Comparison of ENCODE assay signal across 8 mouse cellular contexts in the genomic region with DNA sequence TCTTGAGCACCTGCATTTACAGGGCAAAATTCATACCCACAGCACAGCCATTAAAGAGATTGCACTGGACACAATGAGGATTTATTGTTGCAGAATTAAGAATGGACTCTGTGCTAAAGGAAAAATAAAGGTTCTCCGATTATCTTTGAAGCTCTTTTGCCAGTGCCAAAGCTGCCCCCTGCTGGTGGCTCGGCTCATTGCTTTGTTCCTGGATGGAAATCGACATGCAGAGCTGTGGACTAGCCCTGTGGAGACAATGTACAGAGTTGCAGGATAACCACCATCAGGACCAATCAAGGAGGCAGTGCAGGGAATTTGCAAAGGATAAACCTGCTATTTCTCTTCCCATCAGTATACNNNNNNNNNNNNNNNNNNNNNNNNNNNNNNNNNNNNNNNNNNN.
A peak's percentile ranks its signal among the peaks of the same experiment; 100 is the strongest.
DNase-seq lines count a peak whose midpoint lies in the region; ATAC-seq and TF ChIP-seq lines count a peak whose summit lies in the region.
"Had no signal": no experiment of that assay in that cellular context is flagged by ENCODE, and none has a peak within 500 bp of the region (broad histone marks: within the 10 kb centered on the region; RNA-seq: fewer than 3 reads in every experiment).

No protein-coding gene starts in this region.

- no peak for TF ChIP-seq POLR2A in MEL (IDR thresholded peaks at IDR 0.05; ENCODE audit: control insufficient read depth in 1 of 2, insufficient read depth in 1 of 2, low read depth in 1 of 2, low read length in 2 of 2, poor library complexity in 1 of 2)
- TF ChIP-seq POLR2A in bone marrow macrophage, adult 2 months (IDR thresholded peaks at IDR 0.05; ENCODE audit: borderline replicate concordance, low read depth, low read length) = no peak
- no peak for TF ChIP-seq POLR2A in spleen, adult 2 months (IDR thresholded peaks at IDR 0.05; ENCODE audit: low read depth, low read length)

- 8% methylated on average over 3 of the region's 3 CpGs for WGBS in forebrain, embryonic 13.5 days
- WGBS in hindbrain, embryonic 11.5 days = 25% methylated on average over 3 of the region's 3 CpGs
- WGBS in midbrain, embryonic 14.5 days = 6% methylated on average over 3 of the region's 3 CpGs
- 10% methylated on average over 3 of the region's 3 CpGs for WGBS in spleen, adult 2 months

- peak; percentile 1 for DNase-seq in MEL (ENCODE audit: low read depth, low spot score)
- DNase-seq in hindbrain, embryonic 11.5 days (ENCODE audit: low spot score) = peak; percentile 89
- peak; percentile 84 to 90 for DNase-seq in left cerebral cortex, postnatal 10 days (ENCODE audit: extremely low spot score in 1 of 2, low spot score in 2 of 2)
- DNase-seq in midbrain, embryonic 14.5 days = peak; percentile 93
- peak in 1 of 2 experiments; percentile 64 for DNase-seq in spleen, adult 2 months (ENCODE audit: low read depth in 1 of 2, low spot score in 2 of 2)

- TF ChIP-seq EP300 in MEL (IDR thresholded peaks at IDR 0.05; ENCODE audit: low read depth in 1 of 2, low read length in 2 of 2) = no peak

- no peaks in the 10 kb centered on the region for H3K36me3 ChIP-seq in MEL (ENCODE audit: control insufficient read depth in 1 of 2, insufficient read depth in 2 of 2, low read length in 2 of 2)
- H3K36me3 ChIP-seq in forebrain, embryonic 13.5 days (ENCODE audit: poor library complexity, severe bottlenecking) = no peaks in the 10 kb centered on the region
- H3K36me3 ChIP-seq in hindbrain, embryonic 11.5 days (ENCODE audit: control insufficient read depth, insufficient read depth, low read length) = no peaks in the 10 kb centered on the region
- H3K36me3 ChIP-seq in midbrain, embryonic 14.5 days (ENCODE audit: control insufficient read depth, insufficient read depth, low read length) = no peaks in the 10 kb centered on the region
- no peaks in the 10 kb centered on the region for H3K36me3 ChIP-seq in spleen, adult 2 months (ENCODE audit: control insufficient read depth, insufficient read depth, low read length)
- H3K36me3 ChIP-seq: limb, embryonic 12.5 days had no signal

- ATAC-seq in forebrain, embryonic 13.5 days = peak; percentile 51; the same call in 1 of the 2 replicates
- ATAC-seq in hindbrain, embryonic 11.5 days (ENCODE audit: low FRiP score) = no peak
- no peak for ATAC-seq in midbrain, embryonic 14.5 days (ENCODE audit: low FRiP score, low TSS enrichment)

- no peaks in the 10 kb centered on the region for H3K27me3 ChIP-seq in MEL (ENCODE audit: control insufficient read depth in 1 of 2, insufficient read depth in 2 of 2, low read length in 2 of 2)
- H3K27me3 ChIP-seq in forebrain, embryonic 13.5 days = no peaks in the 10 kb centered on the region
- no peaks in the 10 kb centered on the region for H3K27me3 ChIP-seq in hindbrain, embryonic 11.5 days (ENCODE audit: control insufficient read depth, insufficient read depth, low read length)
- H3K27me3 ChIP-seq in midbrain, embryonic 14.5 days (ENCODE audit: control insufficient read depth, insufficient read depth, low read length) = no peaks in the 10 kb centered on the region
- no peaks in the 10 kb centered on the region for H3K27me3 ChIP-seq in spleen, adult 2 months (ENCODE audit: control insufficient read depth, insufficient read depth, low read length)
- H3K27me3 ChIP-seq: limb, embryonic 12.5 days had no signal

- H3K4me1 ChIP-seq in MEL (ENCODE audit: control insufficient read depth in 1 of 2, insufficient read depth in 2 of 2, low read length in 2 of 2) = no peaks in the 10 kb centered on the region
- H3K4me1 ChIP-seq in bone marrow macrophage, adult 2 months (ENCODE audit: control insufficient read depth, insufficient read depth, low read length) = no peaks in the 10 kb centered on the region
- no peaks in the 10 kb centered on the region for H3K4me1 ChIP-seq in forebrain, embryonic 13.5 days
- no peaks in the 10 kb centered on the region for H3K4me1 ChIP-seq in hindbrain, embryonic 11.5 days (replicated peaks; ENCODE audit: control insufficient read depth, insufficient read depth, low read length)
- no peaks in the 10 kb centered on the region for H3K4me1 ChIP-seq in midbrain, embryonic 14.5 days (ENCODE audit: control insufficient read depth, insufficient read depth, low read length)
- H3K4me1 ChIP-seq in spleen, adult 2 months (ENCODE audit: control insufficient read depth, insufficient read depth, insufficient read length) = no peaks in the 10 kb centered on the region
- H3K4me1 ChIP-seq: limb, embryonic 12.5 days had no signal

- peak in 2 of 3 experiments; percentile 22 to 39; a peak in 3 of 6 replicates for TF ChIP-seq CTCF in MEL (IDR thresholded peaks at IDR 0.05 in 2 of 3, conservative IDR thresholded peaks at IDR 0.05 in 1 of 3; ENCODE audit: control insufficient read depth in 1 of 3, insufficient read depth in 1 of 3, low read depth in 2 of 3, low read length in 3 of 3, poor library complexity in 1 of 3, severe bottlenecking in 1 of 3)
- peak; percentile 89; the same call in 1 of the 2 replicates for TF ChIP-seq CTCF in bone marrow macrophage, adult 2 months (IDR thresholded peaks at IDR 0.05; ENCODE audit: low read depth, low read length)
- TF ChIP-seq CTCF in spleen, adult 2 months (IDR thresholded peaks at IDR 0.05; ENCODE audit: extremely low read depth, insufficient read depth, insufficient read length, insufficient replicate concordance) = peak; percentile 81; the same call in 1 of the 2 replicates

- no peak for TF ChIP-seq RAD21 in MEL (IDR thresholded peaks at IDR 0.05; ENCODE audit: low read depth, low read length)

- no peak overlapping the region for H3K27ac ChIP-seq in MEL (ENCODE audit: control insufficient read depth, low read depth, low read length)
- no peak overlapping the region for H3K27ac ChIP-seq in bone marrow macrophage, adult 2 months (ENCODE audit: insufficient read depth, low read depth, low read length)
- no peak overlapping the region for H3K27ac ChIP-seq in forebrain, embryonic 13.5 days
- no peak overlapping the region for H3K27ac ChIP-seq in hindbrain, embryonic 11.5 days (ENCODE audit: low read depth, low read length)
- H3K27ac ChIP-seq in midbrain, embryonic 14.5 days (replicated peaks; ENCODE audit: low read depth, low read length) = no peak overlapping the region
- no peak overlapping the region for H3K27ac ChIP-seq in spleen, adult 2 months (ENCODE audit: insufficient read depth, low read length)
- H3K27ac ChIP-seq: limb, embryonic 12.5 days had no signal

- no peaks in the 10 kb centered on the region for H3K9me3 ChIP-seq in MEL (replicated peaks; ENCODE audit: insufficient read depth, low read length)
- no peaks in the 10 kb centered on the region for H3K9me3 ChIP-seq in forebrain, embryonic 13.5 days (replicated peaks)
- no peaks in the 10 kb centered on the region for H3K9me3 ChIP-seq in hindbrain, embryonic 11.5 days (ENCODE audit: control insufficient read depth, low read length)
- H3K9me3 ChIP-seq in midbrain, embryonic 14.5 days (ENCODE audit: control insufficient read depth, low read length) = no peaks in the 10 kb centered on the region
- H3K9me3 ChIP-seq: limb, embryonic 12.5 days had no signal

- intact Hi-C loops in left cerebral cortex, postnatal 10 days (cut with DNase I) = loop anchor here (5.0 kb wide), 1 partner anchor 334 kb away; no protein-coding TSS in a partner anchor

- H3K4me2 ChIP-seq in forebrain, embryonic 13.5 days = no peak overlapping the region
- no peak overlapping the region for H3K4me2 ChIP-seq in hindbrain, embryonic 11.5 days (replicated peaks; ENCODE audit: low read depth, low read length)
- no peak overlapping the region for H3K4me2 ChIP-seq in midbrain, embryonic 14.5 days (ENCODE audit: low read length)
- H3K4me2 ChIP-seq: limb, embryonic 12.5 days had no signal

- no peak overlapping the region for H3K9ac ChIP-seq in MEL (ENCODE audit: control insufficient read depth, low read depth, low read length, poor library complexity, severe bottlenecking)
- H3K9ac ChIP-seq in forebrain, embryonic 13.5 days = no peak overlapping the region
- H3K9ac ChIP-seq in hindbrain, embryonic 11.5 days (ENCODE audit: low read depth, low read length) = no peak overlapping the region
- no peak overlapping the region for H3K9ac ChIP-seq in midbrain, embryonic 14.5 days (replicated peaks; ENCODE audit: low read length)
- H3K9ac ChIP-seq: limb, embryonic 12.5 days had no signal

- no peak overlapping the region for H3K4me3 ChIP-seq in MEL (ENCODE audit: control insufficient read depth in 1 of 2, insufficient read depth in 1 of 2, low read depth in 2 of 2, low read length in 2 of 2)
- no peak overlapping the region for H3K4me3 ChIP-seq in bone marrow macrophage, adult 2 months (ENCODE audit: insufficient read depth, low read length)
- H3K4me3 ChIP-seq in forebrain, embryonic 13.5 days = no peak overlapping the region
- H3K4me3 ChIP-seq in hindbrain, embryonic 11.5 days (ENCODE audit: low read depth, low read length) = no peak overlapping the region
- H3K4me3 ChIP-seq in midbrain, embryonic 14.5 days (replicated peaks; ENCODE audit: low read depth, low read length) = no peak overlapping the region
- no peak overlapping the region for H3K4me3 ChIP-seq in spleen, adult 2 months (ENCODE audit: extremely low read depth, insufficient read depth, insufficient read length)
- H3K4me3 ChIP-seq: limb, embryonic 12.5 days had no signal

- H3K79me2 ChIP-seq in MEL (ENCODE audit: control insufficient read depth, insufficient read depth, low read length, poor library complexity) = no peaks in the 10 kb centered on the region

TF ChIP-seq in MEL, 35 proteins besides CTCF, POLR2A, EP300 and RAD21:
- TF ChIP-seq SMC3 (IDR thresholded peaks at IDR 0.05; ENCODE audit: low read depth, low read length) (peak; percentile 28), MAX (IDR thresholded peaks at IDR 0.05; ENCODE audit: low read length) (no peak)

Comparison
In these comparisons a context has a peak if more than half of its experiments do, and no peak if none do; other contexts are left out.
1. CTCF ChIP-seq: peak in every context shown above with its lines; median percentile 89 in bone marrow macrophage, adult 2 months; 81 in spleen, adult 2 months; 30 in MEL.